Mouse (Mus musculus) kidney, embryonic 14.5 days (tissue): Measurements from ENCODE around the gene Ppp1r11. TPM values are rescaled to one million over a fixed set of nuclear protein-coding genes. Genes with fewer than 3 reads are reported as not detected.

Experiments used
- ATAC-seq: fragments of 200-750 bp; cut with Nextera tagmentation; 2 replicates; pipeline ENCODE4 v1.8.0; 2017; ENCODE audit warnings: moderate number of reproducible peaks, mild to moderate bottlenecking, moderate TSS enrichment, moderate library complexity; ENCODE audit not compliant: low FRiP score, low TSS enrichment
- H3K27ac ChIP-seq: fragments of 300-500 bp; sonication (generic); 2 replicates; pipeline ENCODE4 v1.5.1; 2014; ENCODE audit warnings: low read depth, mild to moderate bottlenecking, low read length, moderate library complexity, mixed read lengths
- H3K27me3 ChIP-seq: fragments of 300-500 bp; sonication (generic); 2 replicates; pipeline ENCODE4 v1.6.1; 2014; ENCODE audit warnings: mild to moderate bottlenecking, low read length; ENCODE audit not compliant: control insufficient read depth, insufficient read depth
- H3K36me3 ChIP-seq: fragments of 300-500 bp; sonication (generic); 2 replicates; pipeline ENCODE4 v1.6.1; 2014; ENCODE audit warnings: low read length, mixed read lengths; ENCODE audit not compliant: control insufficient read depth, insufficient read depth
- H3K4me1 ChIP-seq: fragments of 300-500 bp; sonication (generic); 2 replicates; pipeline ENCODE4 v1.6.1; 2014; ENCODE audit warnings: low read length, mixed read lengths; ENCODE audit not compliant: control insufficient read depth, insufficient read depth
- H3K4me2 ChIP-seq: fragments of 300-500 bp; sonication (generic); replicated peaks from 2 replicates; pipeline ENCODE4 v1.6.1; 2014; ENCODE audit warnings: low read depth, mild to moderate bottlenecking, low read length
- H3K4me3 ChIP-seq: fragments of 300-500 bp; sonication (generic); 2 replicates; pipeline ENCODE4 v1.5.1; 2014; ENCODE audit warnings: mild to moderate bottlenecking, low read length
- H3K9ac ChIP-seq: fragments of 300-500 bp; sonication (generic); 2 replicates; pipeline ENCODE4 v1.6.1; 2014; ENCODE audit warnings: low read depth, mild to moderate bottlenecking, low read length, moderate library complexity
- H3K9me3 ChIP-seq: fragments of 300-500 bp; sonication (generic); 2 replicates; pipeline ENCODE4 v1.6.1; 2016; ENCODE audit warnings: low read length; ENCODE audit not compliant: control insufficient read depth
- WGBS: fragments of 180-500 bp; shearing (Covaris S2); extraction: QIAGEN DNeasy Blood & Tissue Kit; methylation state at CpG from one replicate; pipeline ENCODE4 v1.1.7; 2014; 5-methylcytosine and 5-hydroxymethylcytosine counted together
- polyA plus RNA-seq: library from polyadenylated mRNA; unstranded; fragments of >200 nt; fragmentation: Nextera tagmentation; extraction: Ambion mirVana; gene quantifications from 2 replicates; pipeline ENCODE4 v1.2.1, GENCODE M21; 2014

Ppp1r11 gene
- polyA plus RNA-seq, 1 experiment from 2014 or later: 125 TPM

DNA sequence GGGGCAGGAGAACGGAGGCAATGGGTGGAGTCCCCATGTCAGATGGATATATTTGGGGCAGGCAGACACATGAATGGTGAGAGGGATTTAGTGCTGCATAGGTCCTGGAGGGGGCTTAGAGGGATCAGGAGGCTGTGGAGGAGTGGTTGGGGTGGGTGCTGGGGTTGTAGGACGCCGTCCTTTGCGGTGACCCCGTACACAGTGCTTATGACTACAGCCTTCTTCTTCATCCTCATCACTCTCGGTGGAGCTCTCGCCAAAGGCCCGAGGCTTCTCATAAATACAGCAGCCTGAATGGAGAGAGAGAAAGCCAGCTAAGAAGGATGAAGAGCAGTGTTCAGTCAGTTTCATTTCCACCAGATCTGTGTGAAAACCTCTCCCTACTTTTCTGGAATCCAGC is 2.3 kb downstream of the Ppp1r11 start:
- Histone ChIP-seq H3K4me2 (no peak overlapping the region), H3K9me3 (no peaks in the 10 kb centered on the region), H3K4me1 (peaks cover 9% of the 10 kb centered on the region; the same call in 1 of the 2 replicates), H3K9ac (no peak overlapping the region), H3K36me3 (peaks cover 8% of the 10 kb centered on the region; the same call in 1 of the 2 replicates), H3K27ac (no peak overlapping the region), H3K4me3 (no peak overlapping the region), H3K27me3 (peaks cover 23% of the 10 kb centered on the region)
- no peak for ATAC-seq
- WGBS: 93% methylated on average over 8 of the region's 8 CpGs

DNA sequence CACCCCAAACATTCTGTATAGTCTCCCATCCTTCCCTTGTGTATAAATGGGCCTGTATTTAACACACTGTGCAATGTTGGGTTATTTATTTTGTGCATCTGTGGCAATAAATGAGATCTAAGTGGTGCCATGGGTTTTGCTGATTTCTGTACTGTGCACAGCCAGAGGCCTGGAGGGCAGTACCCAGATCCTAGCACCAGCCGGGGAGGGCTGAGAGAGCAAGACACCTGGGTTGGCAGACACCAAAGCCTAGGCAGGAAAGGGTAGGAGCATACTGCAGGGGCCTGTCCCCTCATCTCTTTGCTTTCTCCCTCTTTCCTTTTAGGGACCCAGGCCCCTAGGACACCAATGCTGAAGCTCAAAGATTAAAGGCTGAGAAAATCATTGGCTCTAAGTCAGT is 3.3 kb downstream of the Ppp1r11 start:
- WGBS: 92% methylated on average over 1 of the region's 1 CpGs
- H3K4me3 ChIP-seq: no peak overlapping the region
- no peaks in the 10 kb centered on the region for H3K9me3 ChIP-seq
- no peak overlapping the region for H3K27ac ChIP-seq
- H3K4me1 ChIP-seq: peaks cover 9% of the 10 kb centered on the region; the same call in 1 of the 2 replicates
- ATAC-seq: no peak
- H3K27me3 ChIP-seq: peaks cover 30% of the 10 kb centered on the region
- H3K36me3 ChIP-seq: peaks cover 8% of the 10 kb centered on the region; the same call in 1 of the 2 replicates
- H3K4me2 ChIP-seq: no peak overlapping the region
- no peak overlapping the region for H3K9ac ChIP-seq

DNA sequence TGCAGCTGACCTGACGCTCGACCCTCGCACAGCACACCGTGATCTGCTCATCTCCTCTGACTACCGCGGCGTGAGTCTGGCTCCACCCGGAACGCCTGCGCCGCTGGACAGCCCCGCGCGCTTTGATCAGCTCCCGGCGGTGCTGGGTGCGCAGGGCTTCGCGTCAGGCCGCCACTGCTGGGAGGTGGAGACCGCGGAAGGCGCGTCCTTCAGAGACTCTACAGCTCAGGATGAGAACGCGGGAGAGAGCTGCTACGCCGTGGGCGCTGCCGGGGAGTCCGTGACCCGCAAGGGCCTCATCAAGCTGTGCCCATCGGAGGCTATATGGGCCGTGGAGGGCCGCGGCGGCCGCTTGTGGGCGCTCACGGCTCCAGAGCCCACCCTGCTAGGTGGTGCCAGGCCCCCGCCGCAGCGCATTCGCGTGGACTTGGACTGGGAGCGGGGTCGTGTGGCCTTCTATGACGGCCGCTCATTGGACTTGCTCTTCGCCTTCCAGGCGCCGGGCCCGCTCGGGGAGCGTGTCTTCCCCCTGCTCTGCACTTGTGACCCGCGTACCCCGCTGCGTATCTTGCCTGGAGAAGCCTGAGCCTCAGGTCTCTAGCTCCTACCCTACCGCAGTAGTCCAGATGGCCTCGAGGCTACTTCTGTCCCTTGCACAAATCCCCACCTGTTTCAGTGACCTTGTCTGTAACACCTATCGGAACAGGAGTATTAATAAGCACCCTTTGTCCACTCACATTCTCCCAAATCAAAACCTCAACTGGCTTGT is 4.3 kb downstream of the Ppp1r11 start:
- Histone ChIP-seq H3K4me1 (peaks cover 11% of the 10 kb centered on the region), H3K4me3 (peak overlapping the region; percentile 47), H3K27ac (no peak overlapping the region), H3K9me3 (no peaks in the 10 kb centered on the region), H3K27me3 (peaks cover 40% of the 10 kb centered on the region), H3K4me2 (peak overlapping the region; percentile 96), H3K9ac (peak overlapping the region; percentile 62), H3K36me3 (peaks cover 8% of the 10 kb centered on the region; the same call in 1 of the 2 replicates)
- 2% methylated on average over 55 of the region's 62 CpGs for WGBS
- ATAC-seq: peak; percentile 41

DNA sequence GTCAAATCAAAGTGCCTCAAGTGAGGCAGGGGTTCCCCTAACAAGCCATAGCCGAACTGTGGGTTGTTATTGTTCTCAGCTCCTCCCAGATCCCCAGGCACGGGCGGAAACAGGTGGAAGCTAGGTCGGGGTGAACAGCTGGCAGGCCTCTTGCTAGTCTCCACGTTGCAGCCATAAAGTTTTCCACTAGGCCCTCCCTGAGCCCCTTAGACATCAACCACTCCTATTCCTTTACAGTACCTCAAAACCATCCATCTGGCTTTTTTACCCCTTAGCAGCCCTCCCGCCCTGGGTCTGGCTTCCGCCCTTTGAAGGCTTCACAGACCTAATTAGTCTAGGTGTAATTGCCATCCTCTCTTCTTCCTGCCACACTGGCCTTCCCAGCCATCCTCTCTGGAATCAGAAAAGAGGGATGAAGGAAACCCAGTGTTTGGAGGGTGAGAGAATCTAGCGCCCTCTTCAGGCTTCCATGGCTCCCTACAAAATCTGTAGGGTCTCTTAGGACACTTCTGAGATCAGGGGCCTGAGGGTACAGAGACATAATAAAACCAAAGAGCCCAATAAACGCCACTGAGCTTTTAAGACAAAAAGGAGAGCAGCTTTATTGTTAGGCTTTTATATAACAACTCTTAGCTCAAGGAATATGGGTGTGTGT is 7.3 kb downstream of the Ppp1r11 start:
- ATAC-seq: no peak
- Histone ChIP-seq H3K9me3 (no peaks in the 10 kb centered on the region), H3K27ac (no peak overlapping the region), H3K27me3 (peaks cover 55% of the 10 kb centered on the region), H3K9ac (no peak overlapping the region), H3K4me1 (peaks cover 5% of the 10 kb centered on the region), H3K4me2 (no peak overlapping the region), H3K4me3 (no peak overlapping the region), H3K36me3 (peaks cover 5% of the 10 kb centered on the region; the same call in 1 of the 2 replicates)
- 9% methylated on average over 9 of the region's 9 CpGs for WGBS

DNA sequence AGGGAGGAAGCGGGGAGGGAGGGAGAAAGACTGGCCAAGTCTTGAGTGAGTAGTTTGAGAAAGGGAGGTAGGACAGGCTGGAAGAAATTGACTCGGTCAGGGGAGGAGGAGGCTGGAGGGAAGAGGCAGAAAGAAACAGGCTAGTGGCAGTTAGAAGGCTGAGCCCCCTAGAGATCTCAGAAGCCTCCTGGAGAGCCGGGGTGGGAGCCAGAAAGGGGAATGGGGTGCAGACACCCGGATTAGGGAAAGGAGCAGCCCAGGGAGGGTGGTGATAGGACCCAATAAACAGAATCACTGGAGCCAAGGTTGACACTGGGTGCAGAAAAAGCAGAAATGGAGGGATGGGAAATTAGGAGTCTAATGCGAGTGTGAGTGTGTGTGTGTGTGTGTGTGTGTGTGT is 7.8 kb downstream of the Ppp1r11 start:
- H3K27me3 ChIP-seq: peaks cover 55% of the 10 kb centered on the region

DNA sequence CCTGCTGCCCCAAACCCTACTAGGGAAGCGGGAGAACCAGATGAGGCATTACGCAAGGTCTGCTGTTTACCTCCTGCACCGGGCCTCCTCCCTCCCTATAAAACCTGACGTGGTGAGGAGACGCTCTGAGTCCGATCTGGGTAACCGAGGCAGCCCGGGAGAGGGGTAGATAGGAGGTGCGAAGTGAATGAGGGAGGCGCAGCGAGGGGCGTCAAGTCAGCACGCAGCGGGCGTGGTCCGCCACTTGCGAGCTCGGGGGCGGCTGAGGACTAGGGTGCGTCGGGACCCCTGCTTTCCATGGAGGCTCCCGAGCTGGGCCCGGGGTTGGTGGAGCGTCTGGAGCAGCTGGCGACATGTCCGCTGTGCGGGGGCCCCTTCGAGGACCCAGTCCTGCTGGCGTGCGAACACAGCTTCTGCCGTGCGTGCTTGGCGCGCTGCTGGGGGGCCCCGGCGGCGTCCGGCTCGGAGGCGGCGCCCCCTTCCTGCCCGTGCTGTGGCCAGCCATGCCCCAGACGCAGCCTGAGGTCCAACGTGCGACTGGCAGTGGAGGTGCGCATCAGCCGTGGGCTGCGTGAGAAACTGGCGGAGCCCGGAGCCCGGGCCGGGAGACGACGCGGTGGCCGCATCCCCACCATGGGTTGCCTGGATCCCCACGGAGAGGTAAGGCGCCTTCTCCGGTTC is 8.6 kb downstream of the Ppp1r11 start, which contains the start of gene Rnf39:
TSS of gene Rnf39 (plus strand) at position 128 of the 681 bp plus-strand sequence.
- peak; percentile 24; the same call in 1 of the 2 replicates for ATAC-seq
- Histone ChIP-seq H3K4me2 (peak within 1 kb of the TSS; percentile 58), H3K36me3 (no peaks in the 10 kb centered on the region), H3K27me3 (peaks cover 55% of the 10 kb centered on the region), H3K4me3 (peak within 1 kb of the TSS; percentile 37), H3K27ac (no peak within 1 kb of the TSS), H3K4me1 (peaks cover 5% of the 10 kb centered on the region), H3K9ac (peak within 1 kb of the TSS; percentile 42; the same call in 1 of the 2 replicates), H3K9me3 (no peaks in the 10 kb centered on the region)
- WGBS: under 1% methylated on average over 48 of the region's 59 CpGs

More for the DNA sequence above, 7.8 kb downstream of the Ppp1r11 start:
- Histone ChIP-seq H3K4me3 (no peak overlapping the region), H3K4me1 (peaks cover 5% of the 10 kb centered on the region), H3K9ac (no peak overlapping the region), H3K27ac (no peak overlapping the region), H3K4me2 (no peak overlapping the region), H3K36me3 (no peaks in the 10 kb centered on the region), H3K9me3 (no peaks in the 10 kb centered on the region)
- 11% methylated on average over 5 of the region's 5 CpGs for WGBS
- no peak for ATAC-seq

DNA sequence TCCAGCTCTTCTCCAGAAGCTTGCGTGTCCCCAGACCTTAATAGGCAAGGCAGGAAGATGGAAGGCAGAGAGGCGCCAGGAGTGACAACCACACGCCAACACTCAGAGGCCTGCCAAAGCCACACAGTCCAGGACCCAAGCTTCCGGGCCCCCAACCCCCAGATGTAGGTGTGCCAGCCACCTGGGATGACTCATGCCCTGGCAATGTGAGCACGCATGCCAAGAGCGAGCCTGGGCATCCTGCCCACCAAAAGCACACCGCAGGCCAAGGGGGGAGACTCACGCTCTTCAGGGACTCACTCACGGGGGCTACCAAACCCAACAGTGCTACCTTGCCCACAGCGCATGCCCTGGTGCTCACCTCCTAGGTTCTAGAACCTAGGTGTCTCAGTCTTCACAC is 9.2 kb downstream of the Ppp1r11 start:
- Histone ChIP-seq H3K4me1 (peaks cover 5% of the 10 kb centered on the region), H3K36me3 (no peaks in the 10 kb centered on the region), H3K4me3 (peak overlapping the region; percentile 37), H3K9ac (no peak overlapping the region), H3K27me3 (peaks cover 55% of the 10 kb centered on the region), H3K27ac (no peak overlapping the region), H3K9me3 (no peaks in the 10 kb centered on the region), H3K4me2 (peak overlapping the region; percentile 58)
- 49% methylated on average over 10 of the region's 10 CpGs for WGBS
- ATAC-seq: peak; percentile 9; the same call in 1 of the 2 replicates

DNA sequence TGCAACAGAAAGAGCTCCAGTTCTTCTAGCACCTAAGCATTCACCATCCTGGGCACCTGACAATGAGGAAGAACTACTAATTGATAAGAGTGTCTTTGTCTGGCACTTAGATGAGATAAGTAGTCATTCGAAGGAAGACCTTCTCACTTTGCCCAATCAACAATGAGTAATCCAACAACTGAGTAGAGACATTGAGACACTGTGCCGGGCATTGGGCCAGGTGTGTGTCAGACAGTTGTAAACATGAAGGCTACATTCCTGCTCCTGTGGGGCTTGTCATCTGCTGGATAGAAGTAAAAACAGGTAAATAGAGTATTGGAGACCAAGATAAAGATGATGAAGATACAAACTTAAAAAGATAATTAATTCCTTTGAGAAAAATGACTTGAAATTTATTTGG is 13.5 kb downstream of the Ppp1r11 start:
- Histone ChIP-seq H3K27ac (no peak overlapping the region), H3K4me2 (no peak overlapping the region), H3K4me1 (peaks cover 2% of the 10 kb centered on the region), H3K9me3 (no peaks in the 10 kb centered on the region), H3K9ac (no peak overlapping the region), H3K27me3 (peaks cover 23% of the 10 kb centered on the region), H3K4me3 (no peak overlapping the region), H3K36me3 (no peaks in the 10 kb centered on the region)
- 94% methylated on average over 2 of the region's 2 CpGs for WGBS
- ATAC-seq: no peak
